Mouse (Mus musculus) left cerebral cortex, postnatal 10 days (tissue): ENCODE data around the gene Prr15l. TPM values are rescaled to one million over a fixed set of nuclear protein-coding genes. Genes with fewer than 3 reads are reported as not detected.

Experiments
- total RNA-seq, 2 experiments: library from RNA; stranded (reverse); gene quantifications; 2 replicates each; pipeline ENCODE4 v1.2.3; 2021

Gene Prr15l
- total RNA-seq, 2 experiments from 2014 or later: not detected

Other genes with a start within 250 kb of the Prr15l start
- 10 to 100 TPM; 43.1 to 43.2 TPM for gene Snx11, start 150.5 kb upstream of the Prr15l start, total RNA-seq
- gene Cbx1, start 139.0 kb upstream of the Prr15l start, total RNA-seq: 10 to 100 TPM; 49.3 to 52.2 TPM
- 100 to 1,000 TPM; 167 to 175 TPM for gene Nfe2l1, start 98.1 kb upstream of the Prr15l start, total RNA-seq
- 1 to 10 TPM; 2.5 to 3.1 TPM for gene Copz2, start 78.2 kb upstream of the Prr15l start, total RNA-seq
- gene Cdk5rap3, start 11.6 kb upstream of the Prr15l start, total RNA-seq: 10 to 100 TPM; 50.5 to 52.5 TPM
- gene Pnpo, start 15.9 kb downstream of the Prr15l start, total RNA-seq: 10 to 100 TPM; 30.9 to 32.6 TPM
- 10 to 100 TPM in 1 of 2 experiments, 1 to 10 TPM in 1; 9.9 to 10.7 TPM for gene Sp2, start 54.9 kb downstream of the Prr15l start, total RNA-seq
- gene Sp6, start 85.3 kb downstream of the Prr15l start, total RNA-seq: 1 to 10 TPM; 2.3 to 3.1 TPM
- 1 to 10 TPM; 3.9 to 4.2 TPM for gene Scrn2, start 101.8 kb downstream of the Prr15l start, total RNA-seq
- gene Lrrc46, start 113.3 kb downstream of the Prr15l start, total RNA-seq: under 1 TPM; 0.61 to 0.75 TPM
- gene Mrpl10, start 113.5 kb downstream of the Prr15l start, total RNA-seq: 10 to 100 TPM; 69.0 to 69.2 TPM
- 10 to 100 TPM; 11.3 to 12.8 TPM for gene Osbpl7, start 122.5 kb downstream of the Prr15l start, total RNA-seq
- not detected for gene Tbx21, start 187.2 kb downstream of the Prr15l start, total RNA-seq
- 10 to 100 TPM; 52.4 to 53.7 TPM for gene Tbkbp1, start 223.4 kb downstream of the Prr15l start, total RNA-seq